In genomic region chr11:64079727-64080081, GRCm38 (mm10) we compare ENCODE assay signal across 8 mouse cellular contexts. TPM values are rescaled to one million over a fixed set of nuclear protein-coding genes. Genes with fewer than 3 reads are reported as not detected.
DNase-seq lines count a peak whose midpoint lies in the region; ATAC-seq and TF ChIP-seq lines count a peak whose summit lies in the region.

No protein-coding gene starts in this region.

- peak overlapping the region; percentile 79 for H3K4me3 ChIP-seq in kidney, adult 2 months (ENCODE audit: insufficient read depth, low read depth, low read length)
- H3K4me3 ChIP-seq in bone marrow macrophage, adult 2 months (ENCODE audit: insufficient read depth, low read length): peak overlapping the region; percentile 92
- H3K4me3 ChIP-seq in hindbrain, embryonic 15.5 days: peak overlapping the region; percentile 61
- peak overlapping the region; percentile 81 for H3K4me3 ChIP-seq in midbrain, embryonic 12.5 days

- peaks cover 3% of the 10 kb centered on the region; the same call in 1 of the 2 replicates for H3K4me1 ChIP-seq in kidney, adult 2 months (ENCODE audit: control insufficient read depth, insufficient read depth, low read length)
- peaks cover 8% of the 10 kb centered on the region for H3K4me1 ChIP-seq in bone marrow macrophage, adult 2 months (ENCODE audit: control insufficient read depth, insufficient read depth, low read length)
- H3K4me1 ChIP-seq in hindbrain, embryonic 15.5 days (replicated peaks): peaks cover 13% of the 10 kb centered on the region
- H3K4me1 ChIP-seq in midbrain, embryonic 12.5 days: peaks cover 20% of the 10 kb centered on the region

- peak; percentile 55; the same call in 1 of the 2 replicates for ATAC-seq in hindbrain, embryonic 15.5 days (ENCODE audit: low FRiP score, low read depth)
- peak; percentile 44; the same call in 1 of the 2 replicates for ATAC-seq in midbrain, embryonic 12.5 days (ENCODE audit: low FRiP score, low read depth)

- TF ChIP-seq CTCF in kidney, adult 2 months (conservative IDR thresholded peaks at IDR 0.05; ENCODE audit: insufficient read depth, insufficient read length, low read depth, low read length): no peak
- TF ChIP-seq CTCF in bone marrow macrophage, adult 2 months (IDR thresholded peaks at IDR 0.05; ENCODE audit: low read depth, low read length): no peak

- H3K27me3 ChIP-seq in kidney, adult 2 months (replicated peaks; ENCODE audit: control insufficient read depth, insufficient read depth, low read length): no peaks in the 10 kb centered on the region
- H3K27me3 ChIP-seq in hindbrain, embryonic 15.5 days: no peaks in the 10 kb centered on the region
- H3K27me3 ChIP-seq in midbrain, embryonic 12.5 days: no peaks in the 10 kb centered on the region

- peak overlapping the region; percentile 79 for H3K27ac ChIP-seq in kidney, adult 2 months (ENCODE audit: insufficient read depth, low read depth, low read length)
- H3K27ac ChIP-seq in bone marrow macrophage, adult 2 months (ENCODE audit: insufficient read depth, low read depth, low read length): peak overlapping the region; percentile 62
- peak overlapping the region; percentile 87 for H3K27ac ChIP-seq in hindbrain, embryonic 15.5 days (replicated peaks)
- peak overlapping the region; percentile 88 for H3K27ac ChIP-seq in midbrain, embryonic 12.5 days (replicated peaks)

- DNase-seq in kidney, adult 2 months: no peak
- no peak for DNase-seq in kidney, postnatal 36 days
- no peak for DNase-seq in adrenal gland, adult 2 months
- DNase-seq in embryo, embryonic 9.5 days (ENCODE audit: extremely low spot score): no peak
- no peak for DNase-seq in right cerebral cortex, postnatal 14 days

- H3K9me3 ChIP-seq in hindbrain, embryonic 15.5 days: no peaks in the 10 kb centered on the region
- H3K9me3 ChIP-seq in midbrain, embryonic 12.5 days: no peaks in the 10 kb centered on the region

- H3K9ac ChIP-seq in hindbrain, embryonic 15.5 days: peak overlapping the region; percentile 77
- peak overlapping the region; percentile 78 for H3K9ac ChIP-seq in midbrain, embryonic 12.5 days (replicated peaks)

- WGBS in kidney, adult 2 months: under 1% methylated on average over 8 of the region's 8 CpGs
- whole genome bisulfite sequencing in hindbrain, embryonic 15.5 days: under 1% methylated on average over 8 of the region's 8 CpGs
- WGBS in midbrain, embryonic 12.5 days: under 1% methylated on average over 8 of the region's 8 CpGs

- TF ChIP-seq POLR2A in kidney, adult 2 months (IDR thresholded peaks at IDR 0.05; ENCODE audit: low read depth, low read length): no peak
- no peak for TF ChIP-seq POLR2A in bone marrow macrophage, adult 2 months (IDR thresholded peaks at IDR 0.05; ENCODE audit: borderline replicate concordance, low read depth, low read length)

- H3K36me3 ChIP-seq in kidney, adult 2 months (ENCODE audit: control insufficient read depth, insufficient read depth, low read length): no peaks in the 10 kb centered on the region
- H3K36me3 ChIP-seq in hindbrain, embryonic 15.5 days: no peaks in the 10 kb centered on the region
- H3K36me3 ChIP-seq in midbrain, embryonic 12.5 days: peaks cover 16% of the 10 kb centered on the region

- peak overlapping the region; percentile 64 for H3K4me2 ChIP-seq in hindbrain, embryonic 15.5 days
- peak overlapping the region; percentile 79 for H3K4me2 ChIP-seq in midbrain, embryonic 12.5 days (replicated peaks)

RNA-seq across cellular contexts. Expression of gene Cox10, which starts 0.4 kb away (rescaled TPM):
- 20.0 and 21.8 TPM in 2 replicates for polyA plus RNA-seq in kidney, adult 2 months (2012; rRNA removed)
- 6.0 and 6.9 TPM in 2 replicates for polyA plus RNA-seq in bone marrow macrophage, adult 2 months (2012; ENCODE audit: insufficient read depth, insufficient read length, missing spikeins)
- 23.3 and 25.4 TPM in 2 replicates for polyA plus RNA-seq in hindbrain, embryonic 15.5 days (2015; fragmentation: Nextera tagmentation; extraction: Ambion mirVana)
- polyA plus RNA-seq in midbrain, embryonic 12.5 days (2016; fragmentation: Nextera tagmentation; extraction: Ambion mirVana): 21.1 and 23.9 TPM in 2 replicates
- 10 to 100 TPM; 26.3 to 28.1 TPM for total RNA-seq in adrenal gland, adult 2 months (2021)
- polyA plus RNA-seq in adrenal gland, adult 2 months (2012; rRNA removed): 19.6 and 21.2 TPM in 2 replicates
